In the genomic region with DNA sequence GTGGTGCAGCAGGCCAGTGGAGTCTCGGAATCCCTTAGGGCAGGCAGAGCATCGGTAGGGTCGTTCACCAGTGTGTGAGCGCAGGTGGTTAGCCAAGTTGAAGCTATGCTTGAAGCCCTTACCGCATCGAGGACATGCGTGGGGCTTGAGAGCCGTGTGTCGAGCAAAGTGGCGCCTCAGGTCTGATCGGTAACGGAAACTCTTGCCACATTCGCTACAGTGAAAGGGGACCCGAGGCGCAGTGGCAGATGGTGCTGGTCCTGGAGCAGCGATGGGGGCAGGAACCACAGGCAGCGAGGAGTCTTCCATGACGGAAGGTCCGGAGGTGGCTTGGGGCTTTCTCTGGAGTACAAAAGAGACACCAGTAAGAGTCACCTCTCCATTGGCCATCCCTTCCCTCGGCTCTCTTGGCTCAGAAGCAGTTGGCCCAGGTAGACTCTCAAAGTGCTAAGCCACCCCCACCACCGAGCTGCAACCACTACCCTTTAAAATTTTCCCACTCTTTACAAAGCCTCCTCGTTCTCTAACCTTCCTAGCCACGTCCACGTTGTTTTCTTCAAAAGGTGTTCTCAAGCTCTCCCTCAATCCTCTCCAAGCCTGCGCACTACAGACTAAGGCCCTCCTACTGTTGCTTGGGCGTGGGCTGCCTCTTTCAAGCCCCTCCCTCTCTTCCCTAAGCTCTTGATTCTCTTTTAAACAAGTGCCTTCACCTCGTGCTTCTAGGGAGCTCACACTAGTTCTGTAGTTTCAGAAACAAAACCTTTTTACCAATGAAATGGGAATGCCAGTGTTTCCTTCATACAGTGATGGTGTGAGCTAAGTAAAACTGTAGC, we compare ENCODE assay signal across 8 mouse cellular contexts. TPM values are rescaled to one million over a fixed set of nuclear protein-coding genes. Genes with fewer than 3 reads are reported as not detected.
DNase-seq lines count a peak whose midpoint lies in the region; ATAC-seq and TF ChIP-seq lines count a peak whose summit lies in the region.
"Had no signal": no experiment of that assay in that cellular context is flagged by ENCODE, and none has a peak within 500 bp of the region (broad histone marks: within the 10 kb centered on the region; RNA-seq: fewer than 3 reads in every experiment).

No protein-coding gene starts in this region.

- H3K4me3 ChIP-seq in hindbrain, embryonic 12.5 days: peak overlapping the region; percentile 4; the same call in 1 of the 2 replicates
- no peak overlapping the region for H3K4me3 ChIP-seq in hindbrain, postnatal 0 days (ENCODE audit: low read length)
- peak overlapping the region; percentile 76; the same call in 1 of the 2 replicates for H3K4me3 ChIP-seq in embryonic facial prominence, embryonic 10.5 days
- H3K4me3 ChIP-seq in liver, embryonic 15.5 days (replicated peaks): peak overlapping the region; percentile 77

- 93% methylated on average over 27 of the region's 27 CpGs for WGBS in hindbrain, embryonic 12.5 days
- 91% methylated on average over 27 of the region's 27 CpGs for WGBS in hindbrain, postnatal 0 days
- WGBS in embryonic facial prominence, embryonic 10.5 days: 92% methylated on average over 27 of the region's 27 CpGs
- WGBS in liver, embryonic 15.5 days (ENCODE audit: insufficient replicate concordance): 79% methylated on average over 27 of the region's 27 CpGs

- no peak overlapping the region for H3K27ac ChIP-seq in hindbrain, embryonic 12.5 days
- no peak overlapping the region for H3K27ac ChIP-seq in hindbrain, postnatal 0 days
- H3K27ac ChIP-seq in embryonic facial prominence, embryonic 10.5 days (replicated peaks): no peak overlapping the region
- no peak overlapping the region; the same call in 1 of the 2 replicates for H3K27ac ChIP-seq in liver, embryonic 15.5 days (replicated peaks)

- ATAC-seq in hindbrain, embryonic 12.5 days (ENCODE audit: low FRiP score): no peak
- no peak for ATAC-seq in hindbrain, postnatal 0 days
- no peak for ATAC-seq in liver, embryonic 15.5 days (ENCODE audit: insufficient read depth)

- H3K9ac ChIP-seq in hindbrain, embryonic 12.5 days: no peak overlapping the region
- no peak overlapping the region for H3K9ac ChIP-seq in hindbrain, postnatal 0 days (replicated peaks; ENCODE audit: low read length)
- H3K9ac ChIP-seq in liver, embryonic 15.5 days: no peak overlapping the region

- H3K27me3 ChIP-seq in hindbrain, embryonic 12.5 days: no peaks in the 10 kb centered on the region
- no peaks in the 10 kb centered on the region for H3K27me3 ChIP-seq in hindbrain, postnatal 0 days (ENCODE audit: insufficient read depth, low read length)
- H3K27me3 ChIP-seq in embryonic facial prominence, embryonic 10.5 days (replicated peaks; ENCODE audit: low read depth, poor library complexity, severe bottlenecking): no peaks in the 10 kb centered on the region
- H3K27me3 ChIP-seq in liver, embryonic 15.5 days: no peaks in the 10 kb centered on the region

- peaks cover 11% of the 10 kb centered on the region for H3K4me1 ChIP-seq in hindbrain, embryonic 12.5 days
- no peaks in the 10 kb centered on the region for H3K4me1 ChIP-seq in hindbrain, postnatal 0 days (ENCODE audit: insufficient read depth, low read length)
- peaks cover 11% of the 10 kb centered on the region for H3K4me1 ChIP-seq in embryonic facial prominence, embryonic 10.5 days
- H3K4me1 ChIP-seq in liver, embryonic 15.5 days (replicated peaks): peaks cover 22% of the 10 kb centered on the region

- TF ChIP-seq CTCF in hindbrain, postnatal 0 days (IDR thresholded peaks at IDR 0.05; ENCODE audit: low read depth): no peak

- H3K9me3 ChIP-seq in hindbrain, embryonic 12.5 days (replicated peaks): no peaks in the 10 kb centered on the region
- no peaks in the 10 kb centered on the region for H3K9me3 ChIP-seq in hindbrain, postnatal 0 days (ENCODE audit: low read length)
- H3K9me3 ChIP-seq in embryonic facial prominence, embryonic 10.5 days: peaks cover 16% of the 10 kb centered on the region; the same call in 1 of the 2 replicates
- H3K9me3 ChIP-seq in liver, embryonic 15.5 days (replicated peaks): no peaks in the 10 kb centered on the region

- H3K36me3 ChIP-seq in hindbrain, embryonic 12.5 days: peaks cover 56% of the 10 kb centered on the region
- H3K36me3 ChIP-seq in hindbrain, postnatal 0 days (ENCODE audit: insufficient read depth, low read length): peaks cover 37% of the 10 kb centered on the region
- peaks cover 64% of the 10 kb centered on the region for H3K36me3 ChIP-seq in embryonic facial prominence, embryonic 10.5 days (replicated peaks)
- peaks cover 65% of the 10 kb centered on the region for H3K36me3 ChIP-seq in liver, embryonic 15.5 days (replicated peaks)

- 0 out of 2 replicates have a peak overlapping the region, but pooled peaks have one; percentile 4 for H3K4me2 ChIP-seq in hindbrain, embryonic 12.5 days (replicated peaks)
- no peak overlapping the region for H3K4me2 ChIP-seq in hindbrain, postnatal 0 days (ENCODE audit: low read depth, low read length)
- peak overlapping the region; percentile 93 for H3K4me2 ChIP-seq in liver, embryonic 15.5 days

- DNase-seq in hindbrain, postnatal 0 days (ENCODE audit: low spot score): no peak
- peak; percentile 94 for DNase-seq in ES-CJ7 (ENCODE audit: low read depth, low spot score)
- DNase-seq in embryonic facial prominence, embryonic 10.5 days (ENCODE audit: low spot score): no peak
- DNase-seq in thymus, postnatal 10 days (ENCODE audit: low spot score in 2 of 2): no peak
- DNase-seq in embryo, embryonic 10 days (ENCODE audit: low spot score): no peak
- DNase-seq: gastrocnemius, postnatal 10 days had no signal

RNA-seq across cellular contexts. Expression of gene Zfp524, which starts 1.3 kb away (rescaled TPM):
- 8.5 and 9.1 TPM in 2 replicates for polyA plus RNA-seq in hindbrain, embryonic 12.5 days (2016; fragmentation: Nextera tagmentation; extraction: Ambion mirVana)
- 4.3 and 7.2 TPM in 2 replicates for total RNA-seq in hindbrain, postnatal 0 days (2014; rRNA removed)
- 4.2 and 5.1 TPM in 2 replicates for polyA plus RNA-seq in hindbrain, postnatal 0 days (2015; fragmentation: Nextera tagmentation; extraction: Ambion mirVana)
- 7.8 and 8.0 TPM in 2 replicates for polyA plus RNA-seq in embryonic facial prominence, embryonic 10.5 days (2016; fragmentation: Nextera tagmentation; extraction: Ambion mirVana)
- 9.3 and 10.0 TPM in 2 replicates for polyA plus RNA-seq in liver, embryonic 15.5 days (2015; fragmentation: Nextera tagmentation; extraction: Ambion mirVana)

RNA-seq across cellular contexts. Expression of gene Fiz1, which starts 1.6 kb away (rescaled TPM):
- 59.6 and 60.1 TPM in 2 replicates for polyA plus RNA-seq in hindbrain, embryonic 12.5 days (2016; fragmentation: Nextera tagmentation; extraction: Ambion mirVana)
- 41.1 and 44.0 TPM in 2 replicates for total RNA-seq in hindbrain, postnatal 0 days (2014; rRNA removed)
- polyA plus RNA-seq in hindbrain, postnatal 0 days (2015; fragmentation: Nextera tagmentation; extraction: Ambion mirVana): 27.6 and 29.1 TPM in 2 replicates
- 55.6 and 56.5 TPM in 2 replicates for polyA plus RNA-seq in embryonic facial prominence, embryonic 10.5 days (2016; fragmentation: Nextera tagmentation; extraction: Ambion mirVana)
- 15.6 and 17.9 TPM in 2 replicates for polyA plus RNA-seq in liver, embryonic 15.5 days (2015; fragmentation: Nextera tagmentation; extraction: Ambion mirVana)

RNA-seq across cellular contexts. Expression of gene Gm44973, which starts 2.4 kb away (rescaled TPM):
- 0.32 TPM in 1 of 2 replicates, not detected in the other for polyA plus RNA-seq in hindbrain, embryonic 12.5 days (2016; fragmentation: Nextera tagmentation; extraction: Ambion mirVana)
- not detected in 2 replicates for total RNA-seq in hindbrain, postnatal 0 days (2014; rRNA removed)
- polyA plus RNA-seq in hindbrain, postnatal 0 days (2015; fragmentation: Nextera tagmentation; extraction: Ambion mirVana): 2.3 and 3.0 TPM in 2 replicates
- polyA plus RNA-seq in embryonic facial prominence, embryonic 10.5 days (2016; fragmentation: Nextera tagmentation; extraction: Ambion mirVana): 0.38 and 1.3 TPM in 2 replicates
- polyA plus RNA-seq in liver, embryonic 15.5 days (2015; fragmentation: Nextera tagmentation; extraction: Ambion mirVana): 0.53 and 1.2 TPM in 2 replicates
- total RNA-seq: gastrocnemius, postnatal 10 days had no signal

RNA-seq across cellular contexts. Expression of gene Zfp865, which starts 7.3 kb away (rescaled TPM):
- polyA plus RNA-seq in hindbrain, embryonic 12.5 days (2016; fragmentation: Nextera tagmentation; extraction: Ambion mirVana): 9.0 and 9.3 TPM in 2 replicates
- 41.5 and 43.2 TPM in 2 replicates for total RNA-seq in hindbrain, postnatal 0 days (2014; rRNA removed)
- polyA plus RNA-seq in hindbrain, postnatal 0 days (2015; fragmentation: Nextera tagmentation; extraction: Ambion mirVana): 5.4 TPM in 2 replicates
- polyA plus RNA-seq in embryonic facial prominence, embryonic 10.5 days (2016; fragmentation: Nextera tagmentation; extraction: Ambion mirVana): 6.1 and 6.6 TPM in 2 replicates
- polyA plus RNA-seq in liver, embryonic 15.5 days (2015; fragmentation: Nextera tagmentation; extraction: Ambion mirVana): 1.3 and 1.5 TPM in 2 replicates

RNA-seq across cellular contexts. Expression of gene Ccdc106, which starts 7.5 kb away (rescaled TPM):
- polyA plus RNA-seq in hindbrain, embryonic 12.5 days (2016; fragmentation: Nextera tagmentation; extraction: Ambion mirVana): 17.4 and 19.9 TPM in 2 replicates
- 39.6 and 76.5 TPM in 2 replicates for total RNA-seq in hindbrain, postnatal 0 days (2014; rRNA removed)
- polyA plus RNA-seq in hindbrain, postnatal 0 days (2015; fragmentation: Nextera tagmentation; extraction: Ambion mirVana): 61.6 and 62.1 TPM in 2 replicates
- 7.9 and 8.0 TPM in 2 replicates for polyA plus RNA-seq in embryonic facial prominence, embryonic 10.5 days (2016; fragmentation: Nextera tagmentation; extraction: Ambion mirVana)
- 0.28 and 0.40 TPM in 2 replicates for polyA plus RNA-seq in liver, embryonic 15.5 days (2015; fragmentation: Nextera tagmentation; extraction: Ambion mirVana)
